Mouse (Mus musculus) adrenal gland, postnatal 25 days (tissue): Measurements from ENCODE around the gene Gsta4. TPM values are rescaled to one million over a fixed set of nuclear protein-coding genes. Genes with fewer than 3 reads are reported as not detected.
"Not testable (repeated sequence)": the region's sequence is repeated elsewhere in the genome, so short reads cannot be mapped to it uniquely, and the experiment has no call there.

Experiments used
- DNase-seq: peaks from one replicate; pipeline ENCODE4 v3.0.0; 2021; ENCODE audit warnings: mixed read lengths
- total RNA-seq: library from RNA; stranded (reverse); gene quantifications from 2 replicates; pipeline ENCODE4 v1.2.3, GENCODE M21; 2021

Gsta4 gene
- total RNA-seq, 1 experiment from 2014 or later = 39.6 TPM

- DNase-seq = not testable (repeated sequence)
Observed at GRCm38 (mm10) chr9:78233121-78233695, 50.6 kb downstream of the Gsta4 start.

GRCm38 (mm10) chr9:78255683-78256470 lies 73.3 kb downstream of the Gsta4 start:
- not testable (repeated sequence) for DNase-seq

GRCm38 (mm10) chr9:78256914-78257313 lies 74.3 kb downstream of the Gsta4 start, which contains the start of gene Gm3776:
Gene Gm3776 (plus strand): TSS chr9:78257129.
- DNase-seq = not testable (repeated sequence)

Other genes starting within 250 kb of the Gsta4 start
- not detected in 2 replicates for gene Gcm1, start 130.8 kb upstream of the Gsta4 start, total RNA-seq
- gene Fbxo9, start 73.7 kb upstream of the Gsta4 start, total RNA-seq = 108 and 122 TPM in 2 replicates
- 22.0 and 26.7 TPM in 2 replicates for gene Ick, start 73.6 kb upstream of the Gsta4 start, total RNA-seq
- gene Gsta1, start 47.9 kb downstream of the Gsta4 start, total RNA-seq = 1.1 TPM in 1 of 2 replicates, not detected in the other
- not detected in 2 replicates for gene Gm3776, start 74.4 kb downstream of the Gsta4 start, total RNA-seq
- gene Gm10639, start 107.1 kb downstream of the Gsta4 start, total RNA-seq = not detected in 2 replicates
- not detected in 2 replicates for gene Omt2a, start 132.0 kb downstream of the Gsta4 start, total RNA-seq
- not detected in 2 replicates for gene Omt2b, start 144.8 kb downstream of the Gsta4 start, total RNA-seq
- 4.2 and 10.3 TPM in 2 replicates for gene Gsta2, start 173.0 kb downstream of the Gsta4 start, total RNA-seq
- gene Dppa5a, start 185.4 kb downstream of the Gsta4 start, total RNA-seq = not detected in 2 replicates
- gene Ooep, start 196.0 kb downstream of the Gsta4 start, total RNA-seq = not detected in 2 replicates
- not detected in 2 replicates for gene Ddx43, start 213.0 kb downstream of the Gsta4 start, total RNA-seq